Mouse (Mus musculus) brain, embryonic 14.5 days (tissue): ENCODE data around the gene Atp5mpl.

Experiments
- CTCF ChIP-seq: fragments of 200-500 bp; IDR thresholded peaks from 2 replicates; pipeline ENCODE4 v1.5.1; 2012; ENCODE audit warnings: inconsistent platforms, mild to moderate bottlenecking, moderate library complexity, borderline replicate concordance; ENCODE audit not compliant: insufficient read depth, insufficient read length; ENCODE audit errors: extremely low read depth
- POLR2A ChIP-seq: fragments of 200-500 bp; IDR thresholded peaks from 2 replicates; pipeline ENCODE4 v1.6.1; 2012; ENCODE audit warnings: mild to moderate bottlenecking, inconsistent platforms, borderline replicate concordance; ENCODE audit not compliant: poor library complexity, insufficient read depth, insufficient read length, severe bottlenecking; ENCODE audit errors: extremely low read depth

DNA sequence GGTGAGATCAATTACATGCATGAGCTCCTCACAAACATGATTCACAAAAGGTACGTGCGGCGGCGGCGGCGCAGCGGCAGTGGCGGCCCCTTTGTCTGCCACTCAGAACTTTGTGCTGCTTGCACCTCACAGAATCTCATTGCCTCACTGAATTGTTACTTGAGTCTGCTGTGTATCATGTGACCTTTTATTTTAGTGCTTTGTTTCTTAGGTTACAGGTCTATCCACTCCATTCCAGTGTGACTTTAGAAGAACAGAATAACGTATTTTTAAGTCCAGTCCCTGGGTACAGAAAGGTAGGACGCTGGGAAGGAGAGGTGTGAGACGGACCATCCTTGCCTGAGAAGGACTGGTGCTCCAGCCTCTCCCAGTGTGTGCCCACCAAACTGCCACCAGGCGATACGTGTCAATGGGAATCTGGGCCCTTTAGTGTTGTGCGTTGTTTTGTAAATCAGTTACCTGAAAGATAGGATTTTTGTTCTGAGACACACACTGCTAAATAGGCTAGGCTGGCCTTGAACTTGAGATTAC lies 46.6 kb upstream of the Atp5mpl start:
- TF ChIP-seq CTCF (no peak), POLR2A (no peak)
